Mouse (Mus musculus): ENCODE results near the gene Krtap9-5. TPM values are rescaled to one million over a fixed set of nuclear protein-coding genes. Genes with fewer than 3 reads are reported as not detected.

Gene Krtap9-5
- polyA plus RNA-seq, 1 experiment from 2014 or later, result not detected

DNA sequence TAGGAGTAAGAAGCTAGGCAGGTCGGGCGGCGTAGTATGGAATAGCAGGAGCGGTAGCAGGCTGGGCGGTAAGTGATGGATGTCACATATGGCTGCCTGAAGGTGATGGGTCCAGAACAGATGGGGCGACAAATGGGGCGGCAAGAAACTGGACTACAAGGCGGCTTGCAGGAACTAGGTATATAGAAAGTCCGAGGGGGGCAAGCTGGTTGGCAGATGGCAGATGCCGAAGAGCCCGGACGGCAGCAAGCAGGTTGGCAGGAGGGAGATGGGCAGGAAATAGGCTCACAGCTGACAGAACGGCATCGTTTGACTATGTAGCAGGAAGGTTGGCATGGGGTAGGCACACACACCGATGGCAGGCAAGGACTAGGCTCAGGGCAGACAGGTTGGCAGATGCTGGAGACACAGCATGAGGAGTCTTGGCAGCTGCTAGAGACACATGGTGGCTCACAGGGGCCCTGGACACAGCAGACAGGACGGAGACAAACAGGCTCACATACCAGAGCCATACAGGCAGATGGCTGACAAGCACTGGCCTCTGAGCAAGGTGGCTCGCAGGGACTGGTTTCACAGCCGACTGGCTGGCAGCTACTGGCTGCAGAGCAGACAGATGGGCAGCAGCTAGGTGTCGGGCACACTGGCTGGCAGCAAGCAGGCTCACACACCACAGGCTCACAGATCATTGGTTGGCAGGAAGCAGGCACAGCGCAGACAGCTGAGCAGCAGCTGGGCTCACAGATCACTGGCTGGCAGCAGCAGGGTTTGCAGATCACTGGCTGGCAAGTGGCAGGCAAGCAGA, 37.2 kb downstream of the Krtap9-5 start:
- Histone ChIP-seq H3K9me3 (ENCODE audit: control insufficient read depth, low read length) (no peaks in the 10 kb centered on the region), H3K9ac (no peak overlapping the region), H3K27ac (peak overlapping the region; percentile 65), H3K4me1 (replicated peaks; ENCODE audit: control insufficient read depth, insufficient read depth, low read length) (no peaks in the 10 kb centered on the region), H3K27me3 (ENCODE audit: control insufficient read depth, insufficient read depth, low read length) (no peaks in the 10 kb centered on the region), H3K4me2 (replicated peaks) (no peak overlapping the region), H3K36me3 (replicated peaks; ENCODE audit: control insufficient read depth, insufficient read depth) (no peaks in the 10 kb centered on the region), H3K4me3 (replicated peaks; ENCODE audit: low read length) (no peak overlapping the region)
- WGBS, result 64% methylated on average over 20 of the region's 20 CpGs
- ATAC-seq (ENCODE audit: low FRiP score) (peak; percentile 93), DNase-seq (ENCODE audit: low spot score) (peak; percentile 53)

DNA sequence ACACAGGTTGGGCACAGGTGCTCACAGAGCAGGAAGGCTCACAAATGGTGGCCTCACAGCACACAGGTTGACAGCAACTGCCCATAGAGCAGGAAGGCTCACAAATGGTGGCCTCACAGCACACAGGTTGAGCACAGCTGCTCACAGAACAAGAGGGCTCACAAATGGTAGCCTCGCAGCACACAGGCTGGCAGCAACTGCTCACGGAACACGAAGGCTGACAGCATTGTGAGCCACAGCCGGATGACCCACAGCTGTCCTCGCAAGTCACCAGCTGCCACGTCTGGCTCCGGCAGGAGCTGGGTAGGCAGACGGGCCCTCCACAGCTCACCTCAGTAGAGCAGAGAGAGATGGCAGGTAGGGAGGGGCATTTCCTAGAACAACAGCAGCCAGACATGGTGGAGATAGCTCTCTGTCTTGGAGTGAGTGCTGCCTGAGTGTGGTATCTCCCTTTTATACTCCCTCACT, 37.9 kb downstream of the Krtap9-5 start, which contains the start of gene Krtap16-1:
TSS of gene Krtap16-1 (minus strand) at position 418 of the 468 bp plus-strand sequence.
- no peaks in the 10 kb centered on the region for H3K27me3 ChIP-seq (ENCODE audit: control insufficient read depth, insufficient read depth, low read length)
- no peak within 1 kb of the TSS for H3K4me2 ChIP-seq (replicated peaks)
- H3K9ac ChIP-seq, result no peak within 1 kb of the TSS
- H3K27ac ChIP-seq, result peak within 1 kb of the TSS; percentile 65
- H3K4me3 ChIP-seq (replicated peaks; ENCODE audit: low read length), result no peak within 1 kb of the TSS
- ATAC-seq (ENCODE audit: low FRiP score), result no peak; the same call in 1 of the 2 replicates
- no peaks in the 10 kb centered on the region for H3K9me3 ChIP-seq (ENCODE audit: control insufficient read depth, low read length)
- 74% methylated on average over 8 of the region's 8 CpGs for WGBS
- no peaks in the 10 kb centered on the region for H3K36me3 ChIP-seq (replicated peaks; ENCODE audit: control insufficient read depth, insufficient read depth)
- no peak for DNase-seq (ENCODE audit: low spot score)
- H3K4me1 ChIP-seq (replicated peaks; ENCODE audit: control insufficient read depth, insufficient read depth, low read length), result no peaks in the 10 kb centered on the region

DNA sequence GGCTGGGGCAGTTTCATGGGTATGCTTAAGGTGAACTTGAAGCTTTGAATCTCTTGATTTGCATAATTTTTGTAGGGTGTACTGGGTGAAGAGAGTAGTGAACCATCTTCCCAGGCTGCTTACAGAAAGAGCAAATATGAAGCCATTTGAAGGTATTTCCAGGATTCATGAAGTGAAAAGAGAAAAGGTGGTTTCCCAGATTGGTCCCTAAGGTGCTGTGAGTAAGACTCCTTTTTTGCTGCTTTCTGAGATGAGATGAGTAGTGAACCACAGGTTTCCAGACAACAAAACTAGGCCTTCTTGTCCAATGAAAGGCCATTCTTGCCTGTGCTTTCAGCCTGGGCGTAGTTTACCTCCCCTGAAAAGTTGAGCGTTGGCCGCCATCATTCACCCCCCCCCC, 40.3 kb downstream of the Krtap9-5 start:
- Histone ChIP-seq H3K27me3 (ENCODE audit: control insufficient read depth, insufficient read depth, low read length) (no peaks in the 10 kb centered on the region), H3K36me3 (replicated peaks; ENCODE audit: control insufficient read depth, insufficient read depth) (no peaks in the 10 kb centered on the region)
- 92% methylated on average over 3 of the region's 3 CpGs for WGBS

DNA sequence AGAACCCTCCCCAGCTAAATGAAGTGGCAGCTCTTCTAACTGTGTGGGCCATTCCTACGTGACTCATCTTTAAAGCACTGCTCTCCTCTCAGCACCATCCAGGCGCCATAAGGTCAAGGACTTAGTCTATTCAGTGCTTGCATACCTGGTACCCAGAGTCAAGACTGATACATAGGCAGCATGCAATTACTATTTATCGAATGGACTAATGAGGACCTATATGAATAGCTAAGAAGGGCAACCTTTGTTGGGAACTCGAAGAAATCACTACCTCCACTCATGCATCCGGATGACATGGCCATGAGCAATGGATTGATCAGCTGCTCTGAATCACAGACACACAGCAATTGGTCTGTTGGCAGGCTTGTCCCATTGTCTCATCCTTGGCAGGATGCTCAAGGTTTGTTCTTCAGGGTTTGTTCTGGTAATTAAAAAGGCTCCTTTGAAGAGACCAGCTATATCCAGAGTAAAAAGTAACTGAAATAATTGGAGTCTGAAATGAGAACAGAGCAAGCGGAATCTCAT, 41.7 kb downstream of the Krtap9-5 start:
- 87% methylated on average over 6 of the region's 6 CpGs for WGBS

More for the DNA sequence above, 40.3 kb downstream of the Krtap9-5 start:
- Histone ChIP-seq H3K4me1 (replicated peaks; ENCODE audit: control insufficient read depth, insufficient read depth, low read length) (peaks cover 3% of the 10 kb centered on the region; the same call in 1 of the 2 replicates), H3K9me3 (ENCODE audit: control insufficient read depth, low read length) (no peaks in the 10 kb centered on the region), H3K4me3 (replicated peaks; ENCODE audit: low read length) (no peak overlapping the region), H3K9ac (no peak overlapping the region), H3K27ac (no peak overlapping the region), H3K4me2 (replicated peaks) (no peak overlapping the region)
- ATAC-seq (ENCODE audit: low FRiP score) (no peak), DNase-seq (ENCODE audit: low spot score) (no peak)

DNA sequence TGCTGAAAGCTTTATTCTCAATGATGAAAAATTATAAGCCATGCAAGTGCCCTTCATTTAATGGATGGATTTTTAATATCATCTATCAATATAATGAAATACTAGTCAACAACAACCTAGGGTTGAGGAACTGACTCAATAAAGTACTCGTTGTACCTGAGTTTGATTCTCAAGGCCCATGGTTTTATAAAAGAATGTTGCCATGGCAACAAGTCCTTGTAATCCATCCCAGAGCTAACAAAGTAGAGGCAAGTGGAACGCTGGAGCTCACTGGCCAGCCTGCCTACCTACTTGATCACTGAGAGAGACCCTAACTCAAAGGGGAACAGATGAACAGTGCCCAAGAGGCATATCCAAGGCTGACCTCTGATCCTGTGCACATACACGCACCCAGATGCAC, 42.3 kb downstream of the Krtap9-5 start:
- Histone ChIP-seq H3K9me3 (ENCODE audit: control insufficient read depth, low read length) (no peaks in the 10 kb centered on the region), H3K4me3 (replicated peaks; ENCODE audit: low read length) (no peak overlapping the region), H3K9ac (no peak overlapping the region), H3K4me1 (replicated peaks; ENCODE audit: control insufficient read depth, insufficient read depth, low read length) (peaks cover 10% of the 10 kb centered on the region; the same call in 1 of the 2 replicates), H3K4me2 (replicated peaks) (no peak overlapping the region), H3K27ac (no peak overlapping the region), H3K36me3 (replicated peaks; ENCODE audit: control insufficient read depth, insufficient read depth) (no peaks in the 10 kb centered on the region), H3K27me3 (ENCODE audit: control insufficient read depth, insufficient read depth, low read length) (no peaks in the 10 kb centered on the region)
- DNase-seq (ENCODE audit: low spot score) (peak; percentile 30), ATAC-seq (ENCODE audit: low FRiP score) (no peak)
- WGBS, result 75% methylated on average over 3 of the region's 3 CpGs

More for the DNA sequence above, 41.7 kb downstream of the Krtap9-5 start:
- Histone ChIP-seq H3K9me3 (ENCODE audit: control insufficient read depth, low read length) (no peaks in the 10 kb centered on the region), H3K4me3 (replicated peaks; ENCODE audit: low read length) (no peak overlapping the region), H3K27me3 (ENCODE audit: control insufficient read depth, insufficient read depth, low read length) (no peaks in the 10 kb centered on the region), H3K27ac (no peak overlapping the region), H3K9ac (no peak overlapping the region), H3K36me3 (replicated peaks; ENCODE audit: control insufficient read depth, insufficient read depth) (no peaks in the 10 kb centered on the region), H3K4me2 (replicated peaks) (no peak overlapping the region), H3K4me1 (replicated peaks; ENCODE audit: control insufficient read depth, insufficient read depth, low read length) (peaks cover 10% of the 10 kb centered on the region; the same call in 1 of the 2 replicates)
- DNase-seq (ENCODE audit: low spot score) (no peak), ATAC-seq (ENCODE audit: low FRiP score) (no peak)

DNA sequence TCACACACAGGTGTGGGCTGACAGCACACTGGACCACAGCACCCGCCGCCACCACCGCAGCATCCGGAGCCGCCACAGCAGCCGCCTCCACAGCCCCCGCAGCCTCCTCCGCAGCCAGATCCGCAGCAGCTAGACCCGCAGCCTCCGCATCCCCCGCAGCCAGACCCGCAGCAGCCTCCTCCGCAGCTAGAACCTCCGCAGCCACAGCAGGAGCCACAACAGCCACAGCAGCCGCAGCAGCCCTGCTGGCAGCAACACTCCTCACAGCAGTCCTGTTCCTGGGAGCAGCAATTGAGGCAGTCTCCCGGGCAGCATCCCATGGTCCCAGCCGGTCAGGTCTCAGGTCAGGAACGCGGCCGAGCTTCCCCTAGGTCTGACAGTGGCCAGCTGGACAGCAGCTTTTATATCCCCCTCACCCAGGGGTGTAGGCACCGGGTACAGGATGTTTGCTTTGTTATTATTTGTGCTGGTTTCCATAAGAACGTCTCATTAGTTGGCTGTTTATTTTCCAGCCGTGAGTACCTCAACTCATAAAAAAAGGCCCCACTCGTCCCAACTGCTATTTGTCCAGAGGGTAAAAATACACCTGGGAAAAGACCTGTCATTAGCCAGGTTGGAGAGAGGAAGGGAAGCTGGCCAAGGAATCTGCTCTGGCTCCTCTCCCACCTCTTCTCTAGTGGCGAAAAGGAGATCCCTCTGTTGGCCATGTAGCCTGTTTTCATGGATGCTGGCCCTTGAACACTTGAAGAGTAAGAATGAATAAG, 45.5 kb downstream of the Krtap9-5 start, which contains the start of gene Krtap17-1:
TSS of gene Krtap17-1 (minus strand) at position 375 of the 764 bp plus-strand sequence.
- no peaks in the 10 kb centered on the region for H3K27me3 ChIP-seq (ENCODE audit: control insufficient read depth, insufficient read depth, low read length)
- peak within 1 kb of the TSS; percentile 40 for H3K9ac ChIP-seq
- WGBS, result 30% methylated on average over 26 of the region's 26 CpGs
- peaks cover 10% of the 10 kb centered on the region; the same call in 1 of the 2 replicates for H3K4me1 ChIP-seq (replicated peaks; ENCODE audit: control insufficient read depth, insufficient read depth, low read length)
- no peak for ATAC-seq (ENCODE audit: low FRiP score)
- no peaks in the 10 kb centered on the region for H3K36me3 ChIP-seq (replicated peaks; ENCODE audit: control insufficient read depth, insufficient read depth)
- H3K9me3 ChIP-seq (ENCODE audit: control insufficient read depth, low read length), result no peaks in the 10 kb centered on the region
- peak within 1 kb of the TSS; percentile 14; the same call in 1 of the 2 replicates for H3K4me3 ChIP-seq (replicated peaks; ENCODE audit: low read length)
- no peak within 1 kb of the TSS for H3K27ac ChIP-seq
- H3K4me2 ChIP-seq (replicated peaks), result peak within 1 kb of the TSS; percentile 41
- DNase-seq (ENCODE audit: low spot score), result no peak

DNA sequence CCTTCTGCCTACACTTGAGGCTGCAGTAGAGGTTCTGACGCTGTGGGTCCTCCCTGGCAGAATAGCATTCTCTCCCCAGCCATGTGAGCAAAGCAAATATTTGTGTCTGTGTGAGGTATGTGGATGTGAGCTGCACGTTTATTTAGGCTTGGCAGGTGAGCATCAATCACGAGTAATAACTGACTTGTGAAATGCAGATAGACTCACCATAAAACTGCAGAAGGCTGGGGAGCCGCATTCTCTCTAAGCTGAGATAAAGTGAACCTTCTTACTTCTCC, 46.0 kb downstream of the Krtap9-5 start:
- Histone ChIP-seq H3K9ac (no peak overlapping the region), H3K4me1 (replicated peaks; ENCODE audit: control insufficient read depth, insufficient read depth, low read length) (peaks cover 10% of the 10 kb centered on the region; the same call in 1 of the 2 replicates), H3K27ac (no peak overlapping the region), H3K27me3 (ENCODE audit: control insufficient read depth, insufficient read depth, low read length) (no peaks in the 10 kb centered on the region), H3K4me3 (replicated peaks; ENCODE audit: low read length) (no peak overlapping the region), H3K36me3 (replicated peaks; ENCODE audit: control insufficient read depth, insufficient read depth) (no peaks in the 10 kb centered on the region), H3K9me3 (ENCODE audit: control insufficient read depth, low read length) (no peaks in the 10 kb centered on the region), H3K4me2 (replicated peaks) (no peak overlapping the region)
- WGBS, result 74% methylated on average over 4 of the region's 4 CpGs
- ATAC-seq (ENCODE audit: low FRiP score) (no peak), DNase-seq (ENCODE audit: low spot score) (no peak)

DNA sequence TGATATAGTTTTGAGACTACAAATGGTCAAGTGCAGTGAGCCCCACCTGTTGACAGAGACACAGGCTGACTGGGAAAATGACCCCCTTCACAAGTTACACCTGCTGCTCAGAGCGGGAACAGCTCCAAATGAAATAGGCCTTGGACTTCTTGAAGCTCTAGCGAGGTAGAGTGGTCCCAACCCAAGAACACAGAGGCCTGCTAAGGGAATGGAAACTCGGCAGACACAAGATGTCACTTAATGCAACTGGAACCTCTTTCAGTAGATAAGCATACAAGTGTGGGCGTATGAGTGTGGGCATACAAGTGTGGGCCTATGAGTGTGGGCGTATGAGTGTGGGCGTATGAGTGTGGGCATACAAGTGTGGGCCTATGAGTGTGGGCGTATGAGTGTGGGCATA, 50.8 kb downstream of the Krtap9-5 start:
- no peak for ATAC-seq (ENCODE audit: low FRiP score)
- H3K36me3 ChIP-seq (replicated peaks; ENCODE audit: control insufficient read depth, insufficient read depth), result no peaks in the 10 kb centered on the region
- no peak overlapping the region for H3K4me3 ChIP-seq (replicated peaks; ENCODE audit: low read length)
- no peak overlapping the region for H3K9ac ChIP-seq
- H3K27ac ChIP-seq, result no peak overlapping the region
- H3K9me3 ChIP-seq (ENCODE audit: control insufficient read depth, low read length), result 0 out of 2 replicates have a peak, but pooled peaks cover 5% of the 10 kb centered on the region
- 0 out of 2 replicates have a peak, but pooled peaks cover under 1% of the 10 kb centered on the region for H3K4me1 ChIP-seq (replicated peaks; ENCODE audit: control insufficient read depth, insufficient read depth, low read length)
- no peak overlapping the region for H3K4me2 ChIP-seq (replicated peaks)
- no peaks in the 10 kb centered on the region for H3K27me3 ChIP-seq (ENCODE audit: control insufficient read depth, insufficient read depth, low read length)
- WGBS, result 90% methylated on average over 7 of the region's 7 CpGs
- DNase-seq (ENCODE audit: low spot score), result no peak

All from hindbrain, embryonic 14.5 days (tissue).